Comparison of ENCODE assay signal across 24 mouse cellular contexts in genomic region chr16:62778282-62778681, GRCm38 (mm10). TPM values are rescaled to one million over a fixed set of nuclear protein-coding genes. Genes with fewer than 3 reads are reported as not detected.
DNase-seq lines count a peak whose midpoint lies in the region.
"Had no signal": no experiment of that assay in that cellular context is flagged by ENCODE, and none has a peak within 500 bp of the region (broad histone marks: within the 10 kb centered on the region; RNA-seq: fewer than 3 reads in every experiment).

No protein-coding gene starts in this region.

- peak; percentile 68 for DNase-seq in heart, adult 11 months
- DNase-seq in heart, adult 18-20 months, result no peak
- DNase-seq in kidney, postnatal 4 days, result peak; percentile 14 to 35
- no peak for DNase-seq in kidney, adult 8-10 months
- DNase-seq in forelimb bud, embryonic 11.5 days (ENCODE audit: low read depth, low spot score), result peak; percentile 61
- DNase-seq in gastrocnemius, adult 18-20 months (ENCODE audit: low spot score), result no peak
- no peak for DNase-seq in gastrocnemius, postnatal 10 days
- DNase-seq: adrenal gland, postnatal 14 days; cerebellum, adult 11-12 months; cerebellum, adult 9-11 months; forebrain, postnatal 0 days; heart, postnatal 14 days; kidney, adult 9 months; liver, embryonic 13.5 days; lung, adult 18-20 months; lung, postnatal 4 days; right cerebral cortex, postnatal 14 days; thymus, postnatal 4 days had no signal

RNA-seq across cellular contexts. Expression of gene Nsun3, which starts 8.3 kb away (rescaled TPM):
- 1 to 10 TPM; 4.8 to 7.0 TPM for total RNA-seq in heart, adult 18-20 months (2021)
- 1 to 10 TPM; 4.5 to 5.6 TPM for total RNA-seq in gastrocnemius, adult 18-20 months (2021)
- total RNA-seq in gastrocnemius, postnatal 10 days (2021), result 10 to 100 TPM in 1 of 2 experiments, 1 to 10 TPM in 1; 7.2 to 10.2 TPM

RNA-seq across cellular contexts. Expression of gene Stx19, which starts 36.2 kb away (rescaled TPM):
- total RNA-seq in heart, adult 18-20 months (2021), result not detected
- not detected for total RNA-seq in gastrocnemius, adult 18-20 months (2021)
- total RNA-seq in gastrocnemius, postnatal 10 days (2021), result not detected
- total RNA-seq: adrenal gland, postnatal 14 days; gastrocnemius, postnatal 4 days; heart, postnatal 14 days; hindbrain, postnatal 0 days; layer of hippocampus, postnatal 14 days; left cerebral cortex, adult 2 months; left cerebral cortex, postnatal 25 days; midbrain, postnatal 0 days had no signal

Comparison
In these comparisons a context has a peak if more than half of its experiments do, and no peak if none do; other contexts are left out.
1. DNase-seq: peak in heart, adult 11 months (single experiment), kidney, postnatal 4 days (2 of 2) and forelimb bud, embryonic 11.5 days (single experiment); none in heart, adult 18-20 months (0 of 2), kidney, adult 8-10 months (0 of 2), gastrocnemius, adult 18-20 months (single experiment) and gastrocnemius, postnatal 10 days (single experiment).